Mouse (Mus musculus) lung, postnatal 36 days (tissue): Measurements from ENCODE around the gene Gm49320.

Source experiments
- DNase-seq: peaks from one replicate; pipeline ENCODE4 v3.0.0; 2022; ENCODE audit warnings: mixed read lengths

The Gm49320 gene

DNA sequence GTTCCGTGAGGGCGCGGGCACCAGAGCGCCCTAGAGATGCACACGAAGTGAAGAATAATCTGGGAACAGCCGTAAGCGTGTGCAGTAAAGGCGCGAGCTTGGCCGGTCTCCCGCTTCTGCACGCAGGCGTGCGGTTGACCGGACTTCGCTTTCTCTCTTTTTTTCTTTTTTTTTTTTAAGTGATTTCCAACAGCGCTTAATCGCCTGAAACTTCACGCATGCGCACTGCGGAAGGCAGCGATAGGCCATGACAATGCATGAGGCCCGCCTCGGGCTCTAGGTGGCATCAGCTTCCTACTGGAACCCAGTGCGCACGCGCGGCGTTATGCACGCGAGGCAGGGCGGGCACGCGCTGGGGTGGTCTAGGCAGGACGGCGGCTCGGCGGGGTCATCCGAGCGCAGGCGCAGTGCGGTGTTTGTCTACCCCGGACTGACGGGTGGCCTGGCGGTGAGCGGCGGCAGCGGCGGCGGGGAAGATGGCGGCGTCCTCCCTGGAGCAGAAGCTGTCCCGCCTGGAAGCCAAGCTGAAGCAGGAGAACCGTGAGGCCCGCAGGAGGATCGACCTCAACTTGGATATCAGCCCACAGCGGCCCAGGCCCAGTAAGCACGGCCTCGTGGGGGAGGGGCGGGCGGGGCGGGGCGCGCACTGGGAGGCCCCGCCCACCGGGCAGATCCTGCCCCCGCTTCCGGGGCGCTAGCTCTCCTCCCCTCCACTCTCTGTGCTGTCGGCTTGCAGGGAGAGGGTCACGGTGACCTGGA lies at the start of gene Gm49320, which contains the start of gene Map2k7:
TSS of gene Gm49320 (plus strand) at position 432 of the 759 bp plus-strand sequence.
TSS of gene Map2k7 (plus strand) at position 307 of the 759 bp plus-strand sequence.
- peak; percentile 100 for DNase-seq

DNA sequence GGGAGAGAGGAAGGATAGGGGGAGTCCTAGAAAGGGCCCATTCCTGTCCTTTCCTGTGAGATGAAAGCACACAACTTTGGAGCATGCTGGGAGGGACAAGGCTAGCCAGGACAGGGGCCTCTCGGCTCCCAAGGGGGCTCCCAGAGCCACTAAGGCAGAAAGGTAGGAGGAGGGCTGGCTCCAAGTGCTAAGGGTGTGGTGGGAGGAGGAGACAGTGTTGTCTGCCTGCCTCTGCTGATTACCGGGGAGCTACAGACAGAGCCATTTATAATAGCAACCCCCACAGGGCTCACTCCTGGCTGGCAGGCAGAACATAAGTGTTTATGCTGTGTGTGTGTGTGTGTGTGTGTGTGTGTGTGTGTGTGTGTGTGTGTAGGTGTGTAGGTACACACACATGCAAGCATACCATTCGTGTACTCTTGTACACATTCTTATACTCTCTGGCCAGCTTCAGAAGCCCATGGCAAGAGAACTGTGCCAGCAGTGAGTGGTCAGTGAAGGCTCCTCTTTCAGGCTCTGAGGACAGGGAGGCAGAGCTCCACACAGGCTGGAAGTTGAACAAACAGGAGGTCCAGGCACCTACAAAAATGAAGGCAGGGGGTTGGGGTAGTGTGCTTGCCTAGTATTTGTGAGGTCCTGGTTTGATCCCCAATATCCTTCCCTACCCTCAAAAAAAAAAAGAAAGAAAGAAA lies 49.5 kb upstream of the Gm49320 start:
- DNase-seq: no peak

DNA sequence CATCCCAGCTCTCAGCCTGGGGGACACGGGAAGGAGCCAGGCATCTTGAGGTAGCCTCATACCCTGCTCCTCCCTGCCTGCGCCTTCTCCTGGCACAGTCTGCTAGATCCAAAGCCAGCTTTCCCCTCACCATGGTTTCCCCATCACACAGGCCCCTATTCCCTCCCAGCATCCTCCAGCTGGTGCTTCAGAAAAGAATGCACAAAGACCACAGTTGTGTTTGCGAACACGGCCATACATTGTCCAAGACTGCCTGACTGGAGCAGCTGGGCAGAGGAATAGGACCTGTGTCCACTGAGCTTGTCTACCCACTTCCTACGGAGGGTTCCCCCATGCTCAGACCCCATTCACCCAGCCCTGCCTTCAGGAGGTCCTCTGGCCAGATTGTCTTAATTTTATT lies 46.4 kb upstream of the Gm49320 start:
- no peak for DNase-seq

DNA sequence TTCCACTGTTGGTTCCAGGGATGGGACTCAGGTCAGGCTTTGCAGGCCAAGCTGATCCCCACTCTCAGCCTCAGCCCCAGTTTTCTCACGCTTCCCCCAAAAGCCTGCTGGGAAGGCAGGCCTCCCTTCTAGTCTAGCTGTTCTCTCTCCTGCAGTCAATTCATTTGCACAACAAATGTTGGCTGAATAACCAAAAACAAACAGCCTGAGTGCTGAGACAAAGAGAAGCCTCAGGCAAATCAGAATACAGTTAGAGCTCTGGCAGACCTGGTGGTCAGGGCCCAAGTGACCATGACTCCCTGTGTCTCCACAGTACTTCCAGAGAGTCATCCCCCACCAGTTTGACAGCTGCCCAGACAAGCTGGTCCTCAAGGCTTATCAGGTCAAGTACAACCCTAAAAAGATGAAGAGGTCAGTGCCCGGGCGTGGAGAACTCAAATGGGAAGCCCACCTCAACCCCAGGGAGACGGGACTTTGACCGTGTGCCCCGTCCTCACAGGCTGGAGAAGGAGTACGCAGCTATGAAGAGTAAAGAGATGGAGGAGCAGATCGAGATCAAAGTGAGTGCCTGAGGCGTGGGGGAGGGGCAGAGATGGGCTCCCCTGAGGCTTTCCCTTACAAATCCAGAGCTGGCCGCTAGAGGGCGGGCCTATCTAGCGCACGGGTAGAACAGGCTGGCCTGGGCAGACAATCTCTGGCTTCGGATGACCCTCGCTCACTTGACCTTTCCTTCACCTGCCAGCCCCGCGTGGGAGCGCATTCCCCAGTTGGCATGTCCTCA lies 45.7 kb upstream of the Gm49320 start:
- peak; percentile 94 for DNase-seq

DNA sequence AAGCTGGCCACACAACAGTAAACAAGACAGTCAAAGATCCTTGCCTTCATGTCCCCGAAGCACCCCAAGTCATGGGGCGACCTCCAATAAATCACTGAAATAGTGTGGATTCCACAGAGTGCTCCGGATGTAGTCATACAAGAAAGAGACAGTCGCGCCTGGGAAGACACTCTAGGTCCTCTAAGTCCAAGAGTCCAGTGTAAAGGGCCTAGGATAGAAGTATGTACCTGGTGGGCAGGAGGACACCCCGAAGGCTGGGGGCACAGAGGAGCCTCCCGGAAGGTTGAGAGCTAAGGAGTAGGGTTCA lies 45.1 kb upstream of the Gm49320 start:
- no peak for DNase-seq

DNA sequence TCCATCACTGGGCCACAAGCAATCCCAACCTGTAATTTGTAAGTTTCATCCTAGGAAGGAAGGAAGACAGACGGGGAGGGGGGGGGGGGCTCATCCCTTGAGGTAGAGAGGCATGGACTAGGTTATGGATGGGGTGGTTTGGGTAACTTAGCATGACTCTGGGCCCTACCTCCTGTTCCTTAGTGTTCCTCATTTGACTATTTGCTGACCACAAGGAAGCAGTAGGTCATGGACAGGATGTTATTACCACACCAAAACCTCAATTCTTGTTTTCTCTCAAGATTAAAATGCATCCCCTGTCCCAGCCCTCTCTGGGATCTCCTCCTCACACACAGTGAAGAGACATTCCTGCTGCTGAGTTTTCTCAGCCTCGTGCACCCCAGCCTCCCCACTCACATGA lies 37.3 kb upstream of the Gm49320 start:
- no peak for DNase-seq

DNA sequence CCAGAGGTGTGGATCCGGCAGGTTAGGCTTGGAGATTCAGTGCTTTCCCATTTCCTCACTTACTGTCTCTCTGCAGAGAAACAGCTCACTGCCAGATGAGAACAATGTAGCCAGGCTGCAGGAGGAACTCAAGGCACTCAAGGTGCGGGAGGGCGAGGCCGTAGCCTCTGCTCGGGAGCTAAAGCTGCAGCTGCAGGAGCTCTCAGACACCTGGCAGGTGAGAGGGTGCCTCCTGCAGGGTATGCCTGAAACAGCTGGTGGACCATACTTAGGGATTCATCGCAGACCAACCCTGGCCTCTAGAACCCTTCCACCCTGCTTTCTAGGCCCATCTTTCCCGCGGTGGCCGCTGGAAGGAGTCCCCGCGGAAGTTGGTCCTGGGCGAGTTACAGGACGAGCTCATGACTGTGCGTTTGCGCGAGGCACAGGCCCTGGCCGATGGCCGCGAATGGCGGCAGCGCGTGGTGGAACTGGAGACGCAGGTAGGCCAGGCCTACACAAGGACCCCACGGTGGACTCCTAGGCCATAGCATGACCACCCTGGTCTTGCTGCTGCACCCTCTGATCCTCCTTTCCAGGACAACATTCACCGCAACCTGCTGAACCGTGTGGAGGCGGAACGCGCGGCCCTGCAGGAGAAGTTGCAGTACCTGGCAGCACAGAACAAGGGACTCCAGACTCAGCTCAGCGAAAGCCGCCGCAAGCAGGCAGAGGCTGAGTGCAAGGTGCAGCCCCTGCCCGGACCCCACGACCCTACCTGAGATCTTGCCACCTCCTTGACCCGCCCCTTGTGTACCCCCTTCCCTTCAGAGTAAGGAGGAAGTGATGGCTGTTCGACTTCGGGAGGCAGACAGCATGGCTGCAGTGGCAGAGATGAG lies 33.2 kb upstream of the Gm49320 start:
- DNase-seq: no peak

DNA sequence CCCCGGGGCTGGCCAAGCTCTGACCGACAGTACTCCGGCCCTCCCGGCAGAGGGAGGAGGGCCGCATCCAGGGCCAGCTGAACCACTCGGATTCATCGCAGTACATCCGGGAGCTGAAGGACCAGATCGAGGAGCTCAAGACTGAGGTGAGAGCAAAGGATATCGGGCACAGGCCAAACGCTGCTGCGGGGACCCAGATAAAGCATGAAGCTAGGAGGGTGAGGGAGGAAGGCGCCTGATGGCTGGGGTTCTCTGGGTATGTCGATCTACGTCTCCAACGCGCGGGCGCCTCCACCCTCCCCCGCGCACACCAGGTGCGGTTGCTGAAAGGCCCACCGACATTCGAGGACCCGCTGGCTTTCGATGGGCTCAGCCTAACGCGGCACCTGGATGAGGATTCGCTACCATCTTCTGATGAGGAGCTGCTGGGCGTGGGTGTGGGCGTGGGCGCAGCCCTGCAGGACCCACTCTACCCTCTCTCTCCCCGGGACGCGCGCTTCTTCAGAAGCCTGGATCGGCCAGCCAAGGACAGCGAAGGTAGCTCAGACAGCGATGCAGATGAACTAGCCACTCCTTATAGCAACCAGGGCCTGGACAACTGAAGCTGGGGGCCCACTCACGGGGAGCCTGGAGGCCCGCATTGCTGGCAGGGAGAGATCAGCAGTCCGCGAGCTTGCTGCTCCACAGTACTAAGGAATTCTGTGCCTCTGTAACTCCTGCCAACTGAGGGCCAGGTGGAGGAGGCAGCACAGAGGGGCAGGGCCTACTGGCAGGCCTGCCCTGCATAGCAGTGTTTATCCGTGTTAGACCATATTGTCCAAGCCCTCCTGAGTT lies 32.3 kb upstream of the Gm49320 start:
- peak; percentile 16 for DNase-seq

DNA sequence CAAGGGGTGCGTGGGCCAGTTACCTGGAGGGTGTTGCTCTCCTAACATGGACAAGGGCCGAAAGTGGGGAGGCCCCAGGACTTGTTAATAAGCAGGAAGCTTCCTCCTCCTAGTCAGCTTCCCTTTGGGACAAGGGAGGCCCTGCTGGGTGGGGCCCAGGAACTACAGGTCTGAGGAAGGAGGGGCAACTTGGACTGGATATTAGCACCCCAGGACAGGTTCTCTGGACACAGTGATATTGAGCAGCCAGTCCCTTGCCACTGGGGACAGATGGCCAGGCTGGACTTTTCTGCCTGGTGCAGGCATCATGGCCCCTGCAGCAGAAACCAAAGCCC lies 31.7 kb upstream of the Gm49320 start:
- no peak for DNase-seq

DNA sequence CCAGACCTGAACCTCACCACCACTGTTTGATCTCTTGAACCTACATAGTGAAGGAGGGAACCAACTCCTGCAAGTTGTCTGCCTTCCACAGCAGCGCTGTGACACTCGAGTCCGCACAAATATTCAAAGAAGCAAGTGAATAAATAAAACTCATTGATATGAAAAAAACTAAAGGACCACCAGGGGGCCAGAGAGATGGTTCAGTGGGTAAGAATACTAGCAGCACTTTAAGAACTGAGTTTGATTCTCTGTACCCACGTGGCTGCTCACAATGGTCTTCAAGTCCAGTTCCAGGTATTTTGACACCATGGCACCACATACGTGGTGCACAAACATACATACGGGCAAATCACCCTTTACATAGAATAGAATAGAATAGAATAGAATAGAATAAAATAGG lies 27.6 kb upstream of the Gm49320 start:
- DNase-seq: no peak

DNA sequence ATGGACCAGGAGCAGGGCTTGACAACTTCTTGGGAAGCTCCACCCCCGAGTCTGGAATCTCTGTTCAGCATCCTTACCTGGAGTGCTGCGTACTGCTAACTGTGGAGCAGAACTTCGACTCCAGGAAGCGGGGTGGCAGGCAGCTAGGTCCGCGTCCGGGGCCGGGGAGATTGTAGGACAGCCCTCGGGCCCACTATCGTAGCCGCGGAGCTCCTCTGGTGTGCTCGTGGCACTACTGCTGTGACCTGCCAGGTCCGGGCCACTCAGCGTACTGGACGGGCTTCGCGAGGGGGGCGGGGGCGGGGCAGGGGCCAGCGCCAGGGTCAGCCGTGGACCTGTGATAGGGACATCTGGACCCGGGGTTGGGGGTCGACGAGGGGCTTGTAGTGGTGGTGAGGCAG lies 25.9 kb upstream of the Gm49320 start:
- peak; percentile 35 for DNase-seq

DNA sequence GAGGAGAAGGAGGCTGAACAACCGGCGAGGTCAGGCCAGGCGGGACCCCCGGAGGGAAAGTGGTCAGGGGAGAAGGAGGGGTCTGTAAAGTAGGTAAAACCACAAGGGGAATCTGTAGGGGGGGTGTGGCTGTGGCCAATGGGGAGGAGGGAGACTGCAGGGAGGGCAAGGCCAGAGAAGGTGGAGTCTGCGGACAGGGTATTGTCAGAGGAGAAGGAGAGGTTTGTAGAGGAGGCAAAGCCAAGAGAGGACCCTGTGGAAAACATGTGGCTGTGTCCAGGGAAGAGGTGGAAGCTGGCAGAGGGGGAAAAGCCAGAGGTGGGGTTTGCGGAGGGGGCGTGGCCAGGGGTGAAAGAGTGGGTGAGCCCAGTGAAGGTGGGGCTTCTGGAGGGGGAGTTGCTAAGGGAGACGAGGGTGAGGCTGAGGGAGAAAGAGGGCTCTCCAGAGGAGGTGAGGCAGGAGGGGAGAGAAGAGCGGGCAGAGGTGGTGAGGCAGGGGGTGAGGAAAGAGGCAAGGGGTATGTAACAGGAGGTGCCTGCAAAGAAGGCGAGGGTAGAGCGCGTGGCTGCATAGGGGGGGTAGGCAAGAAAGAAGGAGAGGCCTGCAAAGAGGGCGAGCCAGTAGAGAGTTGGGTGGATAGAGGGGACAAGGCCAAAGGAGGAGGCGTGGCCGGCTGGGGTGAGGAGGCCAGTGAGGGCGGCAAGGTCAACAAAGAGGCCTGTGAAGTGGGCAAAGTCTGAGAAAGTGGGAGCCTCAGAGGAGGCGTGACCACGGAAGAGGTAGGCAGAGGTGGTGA lies 25.3 kb upstream of the Gm49320 start:
- peak; percentile 81 for DNase-seq

DNA sequence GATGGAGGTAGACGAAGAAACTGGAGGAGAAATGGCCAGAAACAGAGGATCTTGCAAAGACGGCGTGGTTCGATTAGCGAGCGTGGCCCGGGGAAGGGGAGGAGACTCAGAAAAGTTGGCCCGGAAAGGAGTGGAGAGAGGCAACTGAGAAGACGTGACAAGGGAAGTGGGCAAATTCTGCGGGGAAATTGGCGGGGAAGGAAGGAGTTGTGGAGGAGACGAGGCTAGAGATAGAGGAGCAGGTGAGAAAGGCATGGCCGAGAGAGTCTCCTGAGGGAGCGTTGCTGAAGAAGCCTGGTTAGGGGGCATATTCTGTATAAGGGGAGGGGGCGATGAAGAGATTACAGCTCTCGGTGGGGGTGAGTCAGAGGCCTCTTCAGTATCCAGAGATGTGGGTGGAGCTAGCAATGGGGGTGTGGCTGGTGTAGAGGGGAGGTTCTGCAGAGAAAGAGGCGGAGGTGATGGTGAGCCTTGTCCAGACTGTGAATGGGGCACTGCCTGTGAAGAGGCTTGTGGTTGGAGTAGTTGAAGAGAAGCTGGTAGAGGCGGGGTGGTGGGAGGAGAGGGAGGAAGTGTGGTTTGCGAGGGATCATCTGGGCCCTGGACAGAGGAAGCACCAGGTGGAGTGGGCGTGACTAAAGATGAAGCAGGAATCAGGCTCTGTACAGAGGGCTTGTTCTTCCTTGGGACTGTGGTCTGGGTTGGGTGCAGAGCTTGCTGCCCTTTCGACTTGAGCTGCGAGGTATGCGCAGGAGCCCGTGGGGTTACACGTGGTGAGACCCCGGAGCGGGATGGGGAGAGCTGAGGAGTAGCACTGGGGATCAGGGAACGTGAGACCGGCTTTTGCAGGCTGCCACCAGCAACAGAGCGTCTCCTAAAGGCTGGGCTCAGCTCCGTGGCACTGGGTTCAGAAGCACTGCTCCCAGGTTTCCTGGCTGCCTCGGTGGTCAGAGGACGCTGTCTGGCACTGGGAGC lies 24.4 kb upstream of the Gm49320 start:
- DNase-seq: peak; percentile 90

DNA sequence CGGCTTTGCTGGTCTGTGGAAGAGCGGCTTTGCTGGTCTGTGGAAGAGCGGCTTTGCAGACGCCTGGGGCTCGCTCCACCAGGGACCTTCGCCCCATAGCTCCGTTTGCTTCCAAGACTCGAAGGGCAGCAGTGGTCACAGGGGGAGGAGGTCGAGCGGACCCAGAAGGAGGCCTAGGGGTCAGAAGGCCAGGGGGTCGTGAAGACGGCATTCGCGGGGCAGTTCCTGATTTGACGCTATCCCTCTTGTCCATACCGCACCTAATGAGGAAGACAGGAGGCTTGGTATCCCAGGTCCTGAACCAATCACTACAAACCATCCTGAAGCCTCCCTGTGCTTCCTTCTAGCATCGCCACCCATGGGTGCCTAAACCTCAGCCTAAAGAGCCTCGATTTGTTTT lies 22.4 kb upstream of the Gm49320 start:
- DNase-seq: no peak

DNA sequence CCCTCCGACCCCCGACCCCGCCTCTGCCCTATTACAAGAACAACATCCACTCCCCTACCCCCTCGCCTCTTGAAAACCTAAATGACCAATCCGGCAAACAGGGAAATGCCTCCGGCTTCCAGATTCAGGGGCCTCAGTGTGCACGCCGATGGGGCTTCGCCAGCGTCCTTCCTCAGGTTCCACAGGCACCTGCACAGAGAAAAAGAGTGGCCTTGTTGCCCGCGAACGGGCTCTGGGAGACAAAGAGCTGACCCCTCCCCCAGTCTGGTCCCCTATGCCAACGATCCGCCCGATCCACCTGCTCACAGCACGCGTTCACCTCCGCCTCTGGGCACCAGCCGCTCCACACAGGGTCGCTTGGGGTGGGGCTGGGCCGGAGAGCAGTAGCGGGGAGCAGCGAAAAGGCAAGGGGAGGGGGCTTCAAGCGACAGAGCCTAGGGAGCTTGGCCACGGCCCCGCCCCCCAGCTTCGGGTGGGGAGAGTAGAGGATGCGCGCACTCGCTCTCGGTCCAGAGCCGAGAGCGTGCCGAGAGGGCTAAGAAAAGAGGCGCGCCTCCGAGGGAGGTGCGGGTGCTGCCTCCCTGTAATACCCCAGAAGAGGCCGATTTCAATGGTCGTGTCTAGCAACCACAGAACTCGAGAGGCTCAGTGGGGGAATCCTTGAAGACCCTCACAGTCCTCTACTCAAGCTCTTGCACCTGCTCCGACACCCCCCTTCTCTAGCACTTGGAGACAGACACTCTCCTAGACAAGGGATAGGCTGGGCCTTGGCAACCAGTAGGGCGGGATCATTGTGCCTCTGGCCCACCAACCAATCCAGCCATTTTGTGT lies 21.7 kb upstream of the Gm49320 start, which contains the start of gene Prr36:
TSS of gene Prr36 (minus strand) at position 669 of the 831 bp plus-strand sequence.
- peak; percentile 34 for DNase-seq

DNA sequence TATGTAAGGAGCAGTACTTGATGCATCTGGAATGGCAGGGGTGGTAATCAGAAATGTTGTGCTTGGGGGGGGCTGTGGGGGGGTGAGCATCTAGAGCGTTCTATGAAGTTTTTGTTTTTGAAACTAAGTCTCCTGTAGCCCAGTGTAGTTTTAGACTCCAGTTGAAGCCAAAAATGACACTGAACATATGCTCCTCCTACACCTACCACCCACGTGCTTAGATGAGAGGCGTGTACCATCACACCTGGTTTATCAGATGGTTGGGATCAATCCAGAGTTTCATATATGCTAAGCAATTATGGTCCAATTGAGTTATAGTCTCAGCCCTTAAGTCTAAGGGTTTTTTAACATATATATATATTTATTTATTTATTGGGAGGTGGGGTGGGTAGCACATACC lies 19.0 kb upstream of the Gm49320 start:
- no peak for DNase-seq

DNA sequence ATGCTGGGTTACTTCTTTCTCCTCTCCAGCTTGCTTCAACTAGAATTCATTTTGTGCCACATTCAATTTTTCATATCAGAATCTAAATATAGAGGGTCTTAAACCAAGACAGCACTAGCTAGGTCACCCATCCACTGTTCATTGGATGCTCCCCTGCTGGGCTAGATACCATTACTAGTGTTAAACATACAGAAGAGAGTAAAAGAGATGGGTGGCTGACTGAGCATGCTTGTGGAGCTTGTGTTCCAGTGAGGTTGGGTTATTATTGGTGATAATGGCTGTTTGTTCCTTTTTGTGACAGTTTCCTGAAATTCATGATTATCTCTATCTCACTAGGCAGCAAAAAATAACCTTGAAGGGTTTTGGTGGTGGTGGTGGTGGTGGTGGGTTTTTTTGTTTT lies 16.6 kb upstream of the Gm49320 start:
- DNase-seq: no peak

DNA sequence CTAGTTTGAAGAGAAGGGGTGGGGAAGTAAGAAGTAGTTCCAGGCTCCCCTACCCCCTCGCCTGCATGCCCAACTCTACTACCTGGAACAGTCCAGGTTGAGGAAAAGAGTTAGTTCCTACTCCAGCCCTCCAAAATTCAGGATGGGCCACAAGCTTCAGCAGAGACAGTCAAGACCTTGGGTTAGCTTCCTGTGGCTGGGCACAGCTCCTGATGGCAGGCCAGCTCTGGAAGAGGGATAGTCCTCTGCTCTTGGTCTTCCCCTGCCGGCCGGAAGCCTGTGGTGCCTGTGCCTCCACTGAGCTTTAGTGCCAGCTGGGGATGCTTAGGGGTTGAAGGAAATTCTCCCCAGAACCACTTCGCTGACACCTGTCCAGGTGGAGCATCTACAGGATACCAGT lies 12.3 kb upstream of the Gm49320 start:
- DNase-seq: no peak
